Mouse (Mus musculus) liver, embryonic 13.5 days (tissue): ENCODE data around the gene Kcna7. TPM values are rescaled to one million over a fixed set of nuclear protein-coding genes. Genes with fewer than 3 reads are reported as not detected.

Experiments
- ATAC-seq: fragments of 200-750 bp; cut with Nextera tagmentation; 2 replicates; pipeline ENCODE4 v1.8.0; 2017; ENCODE audit warnings: low read depth, mild to moderate bottlenecking, moderate number of reproducible peaks, moderate library complexity
- DNase-seq: peaks from one replicate; pipeline ENCODE4 v3.0.0; 2022
- H3K27ac ChIP-seq: fragments of 300-500 bp; sonication (generic); 2 replicates; pipeline ENCODE4 v1.5.1; 2015; ENCODE audit warnings: moderate library complexity, mild to moderate bottlenecking, inconsistent platforms
- H3K27me3 ChIP-seq: fragments of 300-500 bp; sonication (generic); 2 replicates; pipeline ENCODE4 v1.6.1; 2015; ENCODE audit warnings: mild to moderate bottlenecking, inconsistent platforms
- H3K36me3 ChIP-seq: fragments of 300-500 bp; sonication (generic); 2 replicates; pipeline ENCODE4 v1.6.1; 2015; ENCODE audit warnings: mild to moderate bottlenecking, inconsistent platforms
- H3K4me1 ChIP-seq: fragments of 300-500 bp; sonication (generic); replicated peaks from 2 replicates; pipeline ENCODE4 v1.6.1; 2015; ENCODE audit warnings: inconsistent platforms
- H3K4me2 ChIP-seq: fragments of 300-500 bp; sonication (generic); 2 replicates; pipeline ENCODE4 v1.6.1; 2015; ENCODE audit warnings: inconsistent platforms, mild to moderate bottlenecking, moderate library complexity
- H3K4me3 ChIP-seq: fragments of 300-500 bp; sonication (generic); replicated peaks from 2 replicates; pipeline ENCODE4 v1.5.1; 2015; ENCODE audit warnings: mild to moderate bottlenecking, inconsistent platforms
- H3K9ac ChIP-seq: fragments of 300-500 bp; sonication (generic); 2 replicates; pipeline ENCODE4 v1.6.1; 2015; ENCODE audit warnings: mild to moderate bottlenecking, inconsistent platforms
- H3K9me3 ChIP-seq: fragments of 300-500 bp; sonication (generic); replicated peaks from 2 replicates; pipeline ENCODE4 v1.6.1; 2016; ENCODE audit warnings: inconsistent platforms
- WGBS: fragments of 180-500 bp; shearing (Covaris S2); methylation state at CpG from one replicate; pipeline ENCODE4 v1.1.7; 2015; ENCODE audit not compliant: insufficient replicate concordance; 5-methylcytosine and 5-hydroxymethylcytosine counted together
- polyA plus RNA-seq: library from polyadenylated mRNA; unstranded; fragments of >200 nt; fragmentation: Nextera tagmentation; extraction: Ambion mirVana; gene quantifications from 2 replicates; pipeline ENCODE4 v1.2.1, GENCODE M21; 2015

Gene Kcna7
- polyA plus RNA-seq, 1 experiment from 2014 or later: not detected

- Histone ChIP-seq H3K27ac (no peak overlapping the region), H3K9me3 (no peaks in the 10 kb centered on the region), H3K4me2 (peak overlapping the region; percentile 76), H3K4me1 (peaks cover 42% of the 10 kb centered on the region), H3K4me3 (peak overlapping the region; percentile 59), H3K36me3 (peaks cover 13% of the 10 kb centered on the region), H3K9ac (peak overlapping the region; percentile 64; the same call in 1 of the 2 replicates), H3K27me3 (peaks cover 67% of the 10 kb centered on the region)
- DNase-seq (peak; percentile 5), ATAC-seq (no peak)
- 75% methylated on average over 15 of the region's 15 CpGs for WGBS
These were observed 37.3 kb upstream of the Kcna7 start for GRCm38 (mm10) chr7:45368178-45368577.

DNA sequence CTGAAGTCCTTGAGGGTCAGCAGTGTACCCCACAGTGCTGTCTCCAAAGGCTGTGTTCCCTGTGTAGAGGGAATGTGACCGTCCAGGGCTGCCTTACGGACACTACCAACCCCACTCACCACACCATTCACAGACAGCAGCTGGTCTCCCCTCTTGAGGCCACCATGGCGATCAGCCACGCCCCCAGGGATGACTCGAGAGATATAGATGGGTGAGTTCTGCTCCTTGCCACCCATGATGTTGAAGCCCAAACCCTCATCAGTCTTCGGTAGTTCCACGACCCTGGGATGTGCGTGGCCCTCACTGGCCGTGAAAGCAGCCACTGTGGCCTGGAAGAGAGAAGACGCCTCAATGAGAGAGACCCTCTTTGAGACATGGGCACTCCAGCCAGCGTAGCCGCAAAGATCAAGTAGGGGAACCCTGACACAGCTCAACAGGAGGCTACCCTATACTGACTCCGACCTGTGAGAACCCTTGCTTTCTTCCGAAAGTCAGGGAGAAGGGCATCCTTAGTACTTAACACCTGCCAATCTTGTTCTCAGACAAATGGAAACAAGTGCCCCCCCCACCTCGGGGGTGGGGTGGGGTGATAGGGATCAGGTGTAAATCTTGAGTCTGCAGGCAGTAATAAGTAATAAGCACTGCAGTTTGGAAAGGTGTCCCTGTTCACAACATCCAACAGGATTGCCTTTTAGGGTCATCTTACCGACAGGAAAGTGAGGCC lies 36.3 kb upstream of the Kcna7 start:
- H3K9ac ChIP-seq: 0 out of 2 replicates have a peak overlapping the region, but pooled peaks have one; percentile 49
- H3K9me3 ChIP-seq: no peaks in the 10 kb centered on the region
- ATAC-seq: no peak
- WGBS: 56% methylated on average over 16 of the region's 16 CpGs
- no peak overlapping the region for H3K4me3 ChIP-seq
- DNase-seq: peak; percentile 8
- peaks cover 23% of the 10 kb centered on the region for H3K36me3 ChIP-seq
- H3K4me2 ChIP-seq: no peak overlapping the region
- no peak overlapping the region for H3K27ac ChIP-seq
- peaks cover 57% of the 10 kb centered on the region for H3K27me3 ChIP-seq
- peaks cover 42% of the 10 kb centered on the region for H3K4me1 ChIP-seq

DNA sequence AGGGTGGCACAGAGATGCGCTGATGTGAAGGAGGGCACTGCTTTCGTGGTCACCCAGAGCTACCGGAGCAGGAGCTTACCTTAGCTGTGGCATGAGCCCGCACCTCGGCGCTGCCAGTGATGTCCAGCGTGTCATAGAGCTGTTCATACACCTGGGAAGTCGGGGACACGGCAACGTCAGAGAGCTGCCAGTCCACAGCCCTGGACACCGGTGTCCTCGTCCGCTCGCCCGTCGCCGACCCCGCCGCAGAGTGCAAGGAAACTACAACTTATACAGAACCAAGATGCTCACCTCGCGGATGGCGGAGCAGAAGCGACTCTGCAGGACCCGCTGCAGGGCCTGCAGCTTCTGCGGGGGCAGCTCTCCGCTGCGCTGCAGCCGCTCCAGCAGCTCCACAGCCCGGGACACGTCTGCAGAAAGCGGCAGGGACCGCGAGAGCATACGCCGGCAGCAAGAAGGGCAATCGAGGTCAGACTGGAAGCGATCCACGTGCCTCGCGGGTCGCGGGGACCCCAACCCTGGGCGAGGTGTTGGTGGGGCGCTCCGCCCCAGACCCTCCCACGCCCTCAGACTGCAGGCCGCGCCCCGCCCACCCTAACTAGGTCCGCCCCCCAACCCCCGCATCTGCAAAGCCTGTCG lies 35.5 kb upstream of the Kcna7 start:
- ATAC-seq (no peak), DNase-seq (no peak)
- peaks cover 49% of the 10 kb centered on the region for H3K27me3 ChIP-seq
- no peaks in the 10 kb centered on the region for H3K9me3 ChIP-seq
- peaks cover 29% of the 10 kb centered on the region for H3K36me3 ChIP-seq
- H3K4me1 ChIP-seq: peaks cover 42% of the 10 kb centered on the region
- peak overlapping the region; percentile 86 for H3K4me2 ChIP-seq
- H3K27ac ChIP-seq: no peak overlapping the region
- 10% methylated on average over 52 of the region's 52 CpGs for WGBS
- peak overlapping the region; percentile 49 for H3K9ac ChIP-seq
- peak overlapping the region; percentile 59 for H3K4me3 ChIP-seq

- Histone ChIP-seq H3K36me3 (peaks cover 35% of the 10 kb centered on the region), H3K4me3 (peak within 1 kb of the TSS; percentile 59), H3K27me3 (peaks cover 42% of the 10 kb centered on the region), H3K9ac (peak within 1 kb of the TSS; percentile 49), H3K4me2 (peak within 1 kb of the TSS; percentile 86), H3K27ac (no peak within 1 kb of the TSS), H3K4me1 (peaks cover 42% of the 10 kb centered on the region), H3K9me3 (no peaks in the 10 kb centered on the region)
- 9% methylated on average over 28 of the region's 28 CpGs for WGBS
- DNase-seq (peak; percentile 90), ATAC-seq (peak; percentile 78)
These were observed 34.8 kb upstream of the Kcna7 start, which contains the start of gene Lin7b for GRCm38 (mm10) chr7:45370475-45371311. Gene Lin7b, minus strand, starts transcription at chr7:45370583.

- no peak overlapping the region for H3K4me3 ChIP-seq
- WGBS: 80% methylated on average over 5 of the region's 5 CpGs
- no peak for ATAC-seq
- H3K27ac ChIP-seq: no peak overlapping the region
- H3K4me1 ChIP-seq: peaks cover 33% of the 10 kb centered on the region
- no peak overlapping the region for H3K4me2 ChIP-seq
- no peak overlapping the region for H3K9ac ChIP-seq
- H3K9me3 ChIP-seq: no peaks in the 10 kb centered on the region
- peaks cover 51% of the 10 kb centered on the region for H3K36me3 ChIP-seq
- H3K27me3 ChIP-seq: peaks cover 30% of the 10 kb centered on the region
- DNase-seq: no peak
These were observed 33.1 kb upstream of the Kcna7 start for GRCm38 (mm10) chr7:45372371-45372770.

GRCm38 (mm10) chr7:45374620-45375019 lies 30.8 kb upstream of the Kcna7 start:
- H3K4me1 ChIP-seq: peaks cover 16% of the 10 kb centered on the region
- DNase-seq (no peak), ATAC-seq (no peak)
- H3K9ac ChIP-seq: no peak overlapping the region
- peaks cover 9% of the 10 kb centered on the region for H3K27me3 ChIP-seq
- no peak overlapping the region for H3K4me3 ChIP-seq
- 80% methylated on average over 8 of the region's 8 CpGs for WGBS
- H3K27ac ChIP-seq: no peak overlapping the region
- peaks cover 74% of the 10 kb centered on the region for H3K36me3 ChIP-seq
- H3K4me2 ChIP-seq: no peak overlapping the region
- H3K9me3 ChIP-seq: no peaks in the 10 kb centered on the region

GRCm38 (mm10) chr7:45376057-45376456 lies 29.4 kb upstream of the Kcna7 start:
- no peak overlapping the region for H3K4me3 ChIP-seq
- 87% methylated on average over 1 of the region's 1 CpGs for WGBS
- no peak overlapping the region for H3K4me2 ChIP-seq
- no peaks in the 10 kb centered on the region for H3K27me3 ChIP-seq
- peaks cover 88% of the 10 kb centered on the region for H3K36me3 ChIP-seq
- ATAC-seq (no peak), DNase-seq (no peak)
- no peaks in the 10 kb centered on the region for H3K9me3 ChIP-seq
- no peak overlapping the region for H3K27ac ChIP-seq
- H3K4me1 ChIP-seq: 0 out of 2 replicates have a peak, but pooled peaks cover 2% of the 10 kb centered on the region
- no peak overlapping the region for H3K9ac ChIP-seq

GRCm38 (mm10) chr7:45386077-45386476 lies 19.4 kb upstream of the Kcna7 start:
- no peaks in the 10 kb centered on the region for H3K9me3 ChIP-seq
- 88% methylated on average over 3 of the region's 3 CpGs for WGBS
- H3K27me3 ChIP-seq: no peaks in the 10 kb centered on the region
- no peak overlapping the region for H3K4me3 ChIP-seq
- H3K36me3 ChIP-seq: peaks cover 100% of the 10 kb centered on the region
- no peak overlapping the region for H3K4me2 ChIP-seq
- ATAC-seq (no peak), DNase-seq (no peak)
- no peaks in the 10 kb centered on the region for H3K4me1 ChIP-seq
- no peak overlapping the region for H3K9ac ChIP-seq
- no peak overlapping the region for H3K27ac ChIP-seq

DNA sequence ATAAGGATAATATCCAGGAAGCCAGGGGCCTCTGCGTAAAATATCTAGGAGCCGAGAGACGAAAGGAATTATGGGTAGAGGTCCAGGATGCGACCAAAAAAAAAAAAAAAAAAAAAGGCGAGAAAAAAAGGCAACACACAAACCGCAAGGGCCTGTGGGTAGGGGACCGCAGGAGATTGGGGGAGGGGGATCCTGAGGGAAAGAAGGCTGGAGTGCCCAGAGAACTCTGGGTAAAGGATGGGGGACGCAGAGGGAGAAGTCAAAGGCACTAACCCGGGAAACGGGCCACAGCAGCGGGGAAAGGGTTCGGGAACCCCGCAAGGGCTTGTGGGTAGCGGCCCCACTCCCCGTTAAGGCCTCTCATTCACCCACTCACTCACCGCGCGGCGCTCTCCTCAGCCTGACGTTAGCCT lies 10.3 kb upstream of the Kcna7 start:
- no peak for DNase-seq
- peak; percentile 74 for ATAC-seq

DNA sequence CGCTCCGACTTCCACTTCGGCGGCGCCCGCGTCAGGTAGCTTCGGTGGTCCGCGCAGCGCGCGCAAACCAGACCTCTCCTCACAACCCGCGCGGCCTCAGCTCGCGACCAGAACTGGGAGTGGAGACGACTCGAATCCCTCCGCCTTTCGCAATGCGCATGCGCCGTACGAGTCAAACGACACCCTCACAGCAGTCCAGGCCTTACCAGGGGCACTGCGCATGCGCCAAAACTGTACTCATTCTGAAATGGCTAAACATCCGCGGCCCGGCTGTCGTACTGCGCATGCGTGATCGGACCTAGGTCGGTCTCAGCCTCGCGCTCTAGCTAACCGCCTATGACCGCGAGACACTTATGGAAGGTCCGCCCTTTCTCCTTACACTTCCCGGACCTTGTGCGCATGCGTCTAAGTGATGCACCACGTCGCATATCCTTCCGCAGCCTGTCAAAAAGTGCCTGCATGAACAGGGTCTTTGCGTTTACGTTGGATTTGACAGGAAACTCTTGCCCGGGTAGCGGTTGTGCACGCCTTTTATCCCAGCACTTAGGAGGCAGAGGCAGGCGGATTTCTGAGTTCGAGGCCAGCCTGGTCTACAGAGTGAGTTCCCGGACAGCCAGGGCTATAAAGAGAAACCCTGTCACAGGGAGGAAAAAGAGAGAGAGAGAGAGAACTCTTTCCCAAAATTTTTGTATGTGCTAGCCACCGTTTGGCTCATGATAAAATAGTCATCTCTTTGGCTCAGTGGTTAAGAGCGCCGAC lies 9.7 kb upstream of the Kcna7 start, which contains the start of gene Snrnp70:
Gene Snrnp70 (minus strand): TSS at position 165 of the 759 bp plus-strand sequence.
- WGBS: under 1% methylated on average over 60 of the region's 60 CpGs
- Histone ChIP-seq H3K9ac (peak within 1 kb of the TSS; percentile 92), H3K27me3 (no peaks in the 10 kb centered on the region), H3K27ac (peak within 1 kb of the TSS; percentile 95), H3K4me2 (peak within 1 kb of the TSS; percentile 92), H3K4me3 (peak within 1 kb of the TSS; percentile 84), H3K36me3 (peaks cover 34% of the 10 kb centered on the region), H3K9me3 (no peaks in the 10 kb centered on the region), H3K4me1 (peaks cover 37% of the 10 kb centered on the region)
- DNase-seq (peak; percentile 100), ATAC-seq (peak; percentile 96)

More for the DNA sequence above, 10.3 kb upstream of the Kcna7 start:
- peak overlapping the region; percentile 95 for H3K27ac ChIP-seq
- H3K4me2 ChIP-seq: peak overlapping the region; percentile 92
- peaks cover 37% of the 10 kb centered on the region for H3K4me1 ChIP-seq
- peak overlapping the region; percentile 92 for H3K9ac ChIP-seq
- peak overlapping the region; percentile 84 for H3K4me3 ChIP-seq
- 0% methylated on average over 19 of the region's 20 CpGs for WGBS
- peaks cover 40% of the 10 kb centered on the region for H3K36me3 ChIP-seq
- no peaks in the 10 kb centered on the region for H3K9me3 ChIP-seq
- no peaks in the 10 kb centered on the region for H3K27me3 ChIP-seq
